Mouse (Mus musculus) E14TG2a.4 (cell line): Measurements from ENCODE around the gene Supt3.

Source experiments
- H3K27me3 ChIP-seq: 2 replicates; pipeline ENCODE4 v1.6.1; 2014; ENCODE audit warnings: low read length, control low read depth; ENCODE audit not compliant: insufficient read depth
- H3K36me3 ChIP-seq: 2 replicates; pipeline ENCODE4 v1.6.1; 2014; ENCODE audit warnings: low read length, control low read depth; ENCODE audit not compliant: insufficient read depth
- H3K4me1 ChIP-seq: replicated peaks from 2 replicates; pipeline ENCODE4 v1.6.1; 2014; ENCODE audit warnings: low read depth, low read length, control low read depth
- H3K4me3 ChIP-seq: replicated peaks from 2 replicates; pipeline ENCODE4 v1.5.1; 2014; ENCODE audit warnings: mild to moderate bottlenecking, low read length
- H3K9me3 ChIP-seq: 2 replicates; pipeline ENCODE4 v1.6.1; 2014; ENCODE audit warnings: low read length, control low read depth
- CTCF ChIP-seq: conservative IDR thresholded peaks from 2 replicates; pipeline ENCODE4 v1.5.1; 2014; ENCODE audit warnings: low read length
- NANOG ChIP-seq: IDR thresholded peaks from 2 replicates; pipeline ENCODE4 v1.6.1; 2014; ENCODE audit warnings: borderline replicate concordance, low read length, mixed read lengths
- POU5F1 ChIP-seq: IDR thresholded peaks from 2 replicates; pipeline ENCODE4 v1.6.1; 2014; ENCODE audit warnings: low read length, borderline replicate concordance

Gene Supt3

DNA sequence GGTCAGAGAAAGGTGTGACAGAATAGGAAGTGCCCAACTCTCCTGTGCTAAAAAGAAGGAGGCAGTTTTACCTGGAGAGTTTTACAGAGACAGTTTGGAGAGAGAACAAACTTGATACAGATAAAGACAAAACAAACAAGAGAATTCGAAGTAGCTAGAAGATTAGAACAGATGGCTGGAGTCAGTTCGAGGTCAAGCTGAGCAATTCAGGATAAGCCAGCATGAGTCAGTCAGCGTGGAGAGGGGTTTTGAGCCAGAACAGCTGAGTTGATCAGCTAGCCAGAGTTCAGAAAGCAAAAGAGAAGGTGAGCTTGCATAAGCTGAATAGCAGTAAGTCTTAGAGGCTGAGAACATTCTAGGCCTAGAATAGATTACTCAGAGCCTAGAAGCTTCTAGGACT is 20.4 kb downstream of the Supt3 start:
- H3K9me3 ChIP-seq: no peaks in the 10 kb centered on the region
- H3K4me3 ChIP-seq: no peak overlapping the region
- no peaks in the 10 kb centered on the region for H3K4me1 ChIP-seq
- TF ChIP-seq CTCF: no peak
- TF ChIP-seq POU5F1: no peak
- no peak for TF ChIP-seq NANOG
- no peaks in the 10 kb centered on the region for H3K27me3 ChIP-seq
- no peaks in the 10 kb centered on the region for H3K36me3 ChIP-seq

DNA sequence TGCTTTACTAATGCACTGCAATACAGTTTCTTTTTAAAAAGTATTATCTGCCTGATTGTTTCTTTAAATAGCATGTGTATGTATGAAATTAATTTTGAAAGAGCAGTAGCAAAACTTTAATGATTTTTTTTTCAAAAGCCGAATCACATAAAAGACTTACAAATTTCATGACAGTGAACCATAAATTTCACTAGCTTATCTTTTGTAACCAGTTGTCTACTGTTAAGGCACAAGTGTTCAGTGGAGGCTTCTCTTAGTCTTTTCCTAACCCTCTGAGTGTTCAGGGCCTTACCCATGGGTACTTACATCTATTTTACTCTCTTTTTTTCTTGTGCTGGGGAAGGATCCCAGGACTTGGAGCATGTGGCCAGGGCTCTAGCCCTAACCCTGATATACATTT is 30.1 kb downstream of the Supt3 start:
- no peaks in the 10 kb centered on the region for H3K4me1 ChIP-seq
- no peaks in the 10 kb centered on the region for H3K36me3 ChIP-seq
- no peaks in the 10 kb centered on the region for H3K9me3 ChIP-seq
- H3K4me3 ChIP-seq: no peak overlapping the region
- no peaks in the 10 kb centered on the region for H3K27me3 ChIP-seq
- TF ChIP-seq POU5F1 (no peak), CTCF (no peak), NANOG (no peak)

DNA sequence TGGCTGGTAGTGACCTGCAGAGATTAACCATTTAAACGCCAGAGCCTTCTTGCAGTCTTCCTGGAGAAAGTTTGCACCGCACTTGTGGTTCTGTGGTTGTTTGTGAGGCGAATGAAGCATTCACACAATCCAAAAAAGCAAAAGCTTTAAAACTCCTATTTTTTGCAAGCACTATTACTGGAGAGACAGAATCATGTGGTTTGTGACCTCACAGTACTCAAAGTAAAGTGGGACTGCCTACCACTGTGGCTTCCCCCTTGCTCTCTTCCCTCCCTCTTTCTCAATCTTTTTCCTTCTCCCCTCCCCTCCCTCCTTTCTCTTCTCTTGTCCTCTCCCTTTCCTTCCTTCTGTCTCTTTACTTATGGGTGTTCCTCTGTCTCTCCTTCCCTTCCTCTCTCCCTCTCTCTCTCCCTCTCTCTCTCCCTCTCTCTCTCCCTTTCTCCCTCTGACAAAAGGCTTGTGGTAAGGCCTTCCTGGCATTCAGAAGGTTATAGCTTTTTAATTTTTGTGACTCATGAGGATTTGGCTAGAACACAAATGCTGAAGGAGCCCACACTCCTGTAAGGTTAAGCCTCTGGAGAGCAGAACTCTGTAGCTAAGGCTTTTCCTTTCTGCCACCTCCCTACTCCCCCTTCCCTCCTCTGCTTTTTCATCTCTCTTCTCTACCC is 37.7 kb downstream of the Supt3 start, which contains the start of gene Runx2:
TSS of gene Runx2 (minus strand) at position 290 of the 668 bp plus-strand sequence.
- Histone ChIP-seq H3K4me3 (no peak within 1 kb of the TSS), H3K4me1 (no peaks in the 10 kb centered on the region), H3K36me3 (no peaks in the 10 kb centered on the region), H3K9me3 (no peaks in the 10 kb centered on the region), H3K27me3 (no peaks in the 10 kb centered on the region)
- TF ChIP-seq POU5F1: no peak
- TF ChIP-seq CTCF: no peak
- no peak for TF ChIP-seq NANOG

DNA sequence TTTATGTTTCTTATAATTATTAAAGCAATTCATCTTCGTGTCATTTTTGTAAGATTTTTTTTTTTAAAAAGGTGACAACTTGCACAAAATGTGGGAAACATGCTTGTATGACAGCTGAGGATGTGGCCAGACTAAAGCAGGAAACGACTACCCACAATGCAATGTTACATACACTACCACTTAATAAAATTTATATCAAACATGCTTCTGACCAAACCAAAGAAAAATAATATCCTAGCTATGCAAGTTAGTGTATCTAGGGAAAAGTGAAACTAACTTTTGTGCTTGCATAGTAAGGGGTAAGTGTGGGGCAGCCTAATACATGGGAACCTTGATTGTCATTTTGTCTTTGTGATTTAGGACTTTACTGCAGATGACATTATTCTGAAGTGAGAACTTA is 41.9 kb downstream of the Supt3 start:
- Histone ChIP-seq H3K27me3 (no peaks in the 10 kb centered on the region), H3K36me3 (no peaks in the 10 kb centered on the region), H3K4me1 (peaks cover 5% of the 10 kb centered on the region; the same call in 1 of the 2 replicates), H3K9me3 (no peaks in the 10 kb centered on the region), H3K4me3 (no peak overlapping the region)
- TF ChIP-seq POU5F1 (no peak), CTCF (no peak), NANOG (no peak)

GRCm38 (mm10) chr17:44819816-44820215 is 42.9 kb downstream of the Supt3 start:
- H3K9me3 ChIP-seq: no peaks in the 10 kb centered on the region
- H3K4me3 ChIP-seq: no peak overlapping the region
- peaks cover 5% of the 10 kb centered on the region; the same call in 1 of the 2 replicates for H3K4me1 ChIP-seq
- H3K36me3 ChIP-seq: no peaks in the 10 kb centered on the region
- TF ChIP-seq POU5F1 (no peak), NANOG (no peak), CTCF (no peak)
- H3K27me3 ChIP-seq: no peaks in the 10 kb centered on the region

- TF ChIP-seq CTCF (no peak), POU5F1 (no peak), NANOG (no peak)
- Histone ChIP-seq H3K27me3 (no peaks in the 10 kb centered on the region), H3K36me3 (no peaks in the 10 kb centered on the region), H3K4me1 (peaks cover 5% of the 10 kb centered on the region; the same call in 1 of the 2 replicates), H3K4me3 (no peak overlapping the region), H3K9me3 (peaks cover 7% of the 10 kb centered on the region; the same call in 1 of the 2 replicates)
Observed at GRCm38 (mm10) chr17:44821940-44822339, 45.0 kb downstream of the Supt3 start.

DNA sequence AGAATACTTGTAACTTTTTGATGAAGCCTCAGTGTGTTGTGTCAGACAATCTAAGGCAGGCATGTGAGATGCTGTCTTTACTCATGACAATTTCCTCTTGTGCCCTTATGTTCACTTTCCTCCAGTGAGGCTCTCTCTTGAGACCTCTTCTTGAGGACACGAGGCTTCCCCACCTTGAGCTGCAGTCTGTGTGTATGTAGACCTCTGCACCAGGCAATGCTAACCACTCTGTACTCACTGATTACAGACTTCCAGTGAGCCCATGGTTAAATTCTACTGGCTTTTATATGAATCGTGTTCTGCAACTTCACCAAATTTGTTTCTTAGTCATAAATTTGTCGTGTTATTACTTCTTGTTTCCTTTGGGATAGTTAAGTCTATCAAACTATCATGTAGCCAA is 50.2 kb downstream of the Supt3 start:
- no peaks in the 10 kb centered on the region for H3K27me3 ChIP-seq
- TF ChIP-seq NANOG: no peak
- no peak for TF ChIP-seq CTCF
- TF ChIP-seq POU5F1: no peak

GRCm38 (mm10) chr17:44827964-44828363 is 51.0 kb downstream of the Supt3 start:
- Histone ChIP-seq H3K4me1 (no peaks in the 10 kb centered on the region), H3K4me3 (no peak overlapping the region), H3K9me3 (peaks cover 7% of the 10 kb centered on the region; the same call in 1 of the 2 replicates)

More for the DNA sequence above, 50.2 kb downstream of the Supt3 start:
- H3K4me3 ChIP-seq: no peak overlapping the region
- peaks cover 7% of the 10 kb centered on the region; the same call in 1 of the 2 replicates for H3K9me3 ChIP-seq
- no peaks in the 10 kb centered on the region for H3K36me3 ChIP-seq
- peaks cover under 1% of the 10 kb centered on the region; the same call in 1 of the 2 replicates for H3K4me1 ChIP-seq

More at GRCm38 (mm10) chr17:44827964-44828363, 51.0 kb downstream of the Supt3 start:
- TF ChIP-seq NANOG (no peak), CTCF (no peak), POU5F1 (no peak)
- H3K27me3 ChIP-seq: no peaks in the 10 kb centered on the region
- no peaks in the 10 kb centered on the region for H3K36me3 ChIP-seq
